Mouse (Mus musculus) gastrocnemius, postnatal 4 days (tissue): Measurements from ENCODE around the gene Mthfsd. TPM values are rescaled to one million over a fixed set of nuclear protein-coding genes. Genes with fewer than 3 reads are reported as not detected.

Source experiments
- DNase-seq, 2 experiments: peaks; one replicate each; pipeline ENCODE4 v3.0.0; 2021 to 2022; ENCODE audit warnings: low spot score in 2 of 2, mixed read lengths in 2 of 2
- microRNA-seq: library from miRNA; unstranded; fragments of <30 nt; microRNA quantifications from one replicate; pipeline ENCODE4 v1.2.0, GENCODE M21; 2021
- total RNA-seq, 2 experiments: library from RNA; stranded (reverse); gene quantifications; 2 replicates each; pipeline ENCODE4 v1.2.3; 2021

Mthfsd gene
- total RNA-seq, 2 experiments from 2014 or later: 18.2 to 19.6 TPM

GRCm38 (mm10) chr8:121074108-121074847 lies 33.9 kb downstream of the Mthfsd start:
- DNase-seq: no peak

- no peak for DNase-seq
Observed at GRCm38 (mm10) chr8:121073174-121074107, 34.8 kb downstream of the Mthfsd start.

- no peak for DNase-seq
Observed at GRCm38 (mm10) chr8:121072406-121073130, 35.6 kb downstream of the Mthfsd start.

GRCm38 (mm10) chr8:121071454-121071853 lies 36.7 kb downstream of the Mthfsd start:
- DNase-seq: no peak

GRCm38 (mm10) chr8:121063649-121064048 lies 44.5 kb downstream of the Mthfsd start:
- DNase-seq: no peak

- DNase-seq: no peak
Observed at GRCm38 (mm10) chr8:121062521-121062920, 45.7 kb downstream of the Mthfsd start.

GRCm38 (mm10) chr8:121059098-121059497 lies 49.1 kb downstream of the Mthfsd start:
- no peak for DNase-seq

- no peak for DNase-seq
Observed at GRCm38 (mm10) chr8:121058081-121058480, 50.1 kb downstream of the Mthfsd start.

GRCm38 (mm10) chr8:121047441-121047840 lies 60.8 kb downstream of the Mthfsd start:
- no peak for DNase-seq

GRCm38 (mm10) chr8:121043719-121044440 lies 64.3 kb downstream of the Mthfsd start:
- no peak for DNase-seq

Small RNA genes within 50 kb of the gene (microRNA-seq; reads per million reads assigned to microRNA genes)
- not detected for gene Gm27530

Other genes with a start within 250 kb of the Mthfsd start
- gene Foxf1, start 24.0 kb downstream of the Mthfsd start, total RNA-seq: under 1 TPM; 0.25 to 0.39 TPM
- gene Foxc2, start 7.8 kb upstream of the Mthfsd start, total RNA-seq: 1 to 10 TPM; 1.3 TPM
- gene Foxl1, start 19.5 kb upstream of the Mthfsd start, total RNA-seq: under 1 TPM; 0.13 to 0.39 TPM